Mouse (Mus musculus): ENCODE results near the gene Mroh9.

DNA sequence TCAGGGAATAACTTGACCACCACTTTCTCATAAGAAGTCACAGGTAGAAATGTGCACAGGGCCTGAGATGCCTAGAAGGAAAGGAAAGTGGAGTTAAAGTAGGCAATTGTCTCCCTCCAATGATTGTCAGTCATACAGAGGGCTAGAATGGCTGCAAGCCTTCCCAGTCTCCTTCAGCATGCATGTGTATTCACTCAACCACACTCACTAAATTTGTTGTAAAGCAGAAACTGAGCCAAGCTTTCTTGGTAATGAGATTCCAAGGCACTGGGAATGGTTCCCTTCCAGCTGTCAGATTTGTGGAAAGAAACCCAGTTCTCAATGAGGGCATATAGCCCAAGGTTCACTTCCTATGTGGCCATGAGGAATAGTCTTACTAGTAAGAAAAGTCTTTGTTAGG is 29.8 kb downstream of the Mroh9 start:
- TF ChIP-seq POLR2A (IDR thresholded peaks at IDR 0.05; ENCODE audit: low read depth, low read length) (no peak), CTCF (IDR thresholded peaks at IDR 0.05; ENCODE audit: extremely low read depth, insufficient read length, insufficient replicate concordance, low read depth, low read length) (no peak)
